In genomic region chr11:58213673-58214342, GRCm38 (mm10) we compare ENCODE assay signal across 10 mouse cellular contexts. TPM values are rescaled to one million over a fixed set of nuclear protein-coding genes. Genes with fewer than 3 reads are reported as not detected.
DNase-seq lines count a peak whose midpoint lies in the region; ATAC-seq and TF ChIP-seq lines count a peak whose summit lies in the region.
"Had no signal": no experiment of that assay in that cellular context is flagged by ENCODE, and none has a peak within 500 bp of the region (broad histone marks: within the 10 kb centered on the region; RNA-seq: fewer than 3 reads in every experiment).

No protein-coding gene starts in this region.

- intact Hi-C loops in heart, postnatal 10 days (cut with DNase I) = loop anchor here (2.0 kb wide), 1 partner anchor 13 kb away; no protein-coding TSS in a partner anchor

- H3K4me1 ChIP-seq in heart, embryonic 15.5 days (replicated peaks) = peaks cover 18% of the 10 kb centered on the region
- peaks cover 5% of the 10 kb centered on the region; the same call in 1 of the 2 replicates for H3K4me1 ChIP-seq in lung, postnatal 0 days (ENCODE audit: insufficient read depth, low read depth, low read length)
- peaks cover 7% of the 10 kb centered on the region; the same call in 1 of the 2 replicates for H3K4me1 ChIP-seq in limb, embryonic 15.5 days
- H3K4me1 ChIP-seq in stomach, postnatal 0 days (replicated peaks; ENCODE audit: control insufficient read depth, insufficient read depth) = no peaks in the 10 kb centered on the region; the same call in 1 of the 2 replicates

- WGBS in heart, embryonic 15.5 days = 81% methylated on average over 7 of the region's 7 CpGs
- 74% methylated on average over 7 of the region's 7 CpGs for WGBS in lung, postnatal 0 days
- WGBS in limb, embryonic 15.5 days = 81% methylated on average over 7 of the region's 7 CpGs
- 77% methylated on average over 7 of the region's 7 CpGs for WGBS in stomach, postnatal 0 days

- no peak for TF ChIP-seq CTCF in lung, postnatal 0 days (IDR thresholded peaks at IDR 0.05)
- no peak for TF ChIP-seq CTCF in stomach, postnatal 0 days (IDR thresholded peaks at IDR 0.05; ENCODE audit: low read depth)

- H3K36me3 ChIP-seq in heart, embryonic 15.5 days = no peaks in the 10 kb centered on the region
- no peaks in the 10 kb centered on the region for H3K36me3 ChIP-seq in lung, postnatal 0 days (ENCODE audit: insufficient read depth, low read length)
- no peaks in the 10 kb centered on the region for H3K36me3 ChIP-seq in limb, embryonic 15.5 days
- H3K36me3 ChIP-seq in stomach, postnatal 0 days (ENCODE audit: control insufficient read depth, insufficient read depth, low read length) = no peaks in the 10 kb centered on the region

- peak overlapping the region; percentile 53 for H3K4me3 ChIP-seq in heart, embryonic 15.5 days
- no peak overlapping the region for H3K4me3 ChIP-seq in lung, postnatal 0 days (ENCODE audit: low read depth, low read length)
- H3K4me3 ChIP-seq in limb, embryonic 15.5 days = peak overlapping the region; percentile 41; the same call in 1 of the 2 replicates
- peak overlapping the region; percentile 58; the same call in 1 of the 2 replicates for H3K4me3 ChIP-seq in stomach, postnatal 0 days (ENCODE audit: low read depth, low read length)

- no peak for ATAC-seq in heart, embryonic 15.5 days (replicated peaks; ENCODE audit: insufficient number of reproducible peaks, insufficient read depth, low FRiP score, low read depth)
- ATAC-seq in lung, postnatal 0 days = no peak
- no peak for ATAC-seq in limb, embryonic 15.5 days (ENCODE audit: insufficient number of reproducible peaks, low FRiP score, low TSS enrichment, low read depth)
- ATAC-seq in stomach, postnatal 0 days (ENCODE audit: low FRiP score, low TSS enrichment) = no peak
- ATAC-seq in monocyte, adult 5-6 weeks (replicated peaks; ENCODE audit: insufficient number of reproducible peaks, low FRiP score, low TSS enrichment, poor library complexity, severe bottlenecking) = no peak
- ATAC-seq: activated CD4-positive, CD25-positive, alpha-beta regulatory T cell, adult 4 months had no signal

- DNase-seq in heart, postnatal 10 days = no peak
- DNase-seq in lung, postnatal 0 days (ENCODE audit: low spot score) = no peak
- DNase-seq in lung, postnatal 25 days (ENCODE audit: low spot score) = no peak
- no peak for DNase-seq in stomach, postnatal 0 days (ENCODE audit: low spot score)
- no peak for DNase-seq in right cerebral cortex, adult 18-20 months
- DNase-seq: cerebellum, postnatal 36 days had no signal

- TF ChIP-seq EP300 in lung, postnatal 0 days (IDR thresholded peaks at IDR 0.05) = no peak
- no peak for TF ChIP-seq EP300 in stomach, postnatal 0 days (optimal IDR thresholded peaks at IDR 0.05)

- no peak overlapping the region for H3K27ac ChIP-seq in heart, embryonic 15.5 days
- H3K27ac ChIP-seq in lung, postnatal 0 days (ENCODE audit: low read length) = no peak overlapping the region
- no peak overlapping the region for H3K27ac ChIP-seq in limb, embryonic 15.5 days
- no peak overlapping the region for H3K27ac ChIP-seq in stomach, postnatal 0 days (replicated peaks)

- H3K4me2 ChIP-seq in heart, embryonic 15.5 days = peak overlapping the region; percentile 64
- H3K4me2 ChIP-seq in lung, postnatal 0 days (replicated peaks; ENCODE audit: low read depth, low read length) = peak overlapping the region; percentile 61; the same call in 1 of the 2 replicates
- no peak overlapping the region for H3K4me2 ChIP-seq in limb, embryonic 15.5 days
- peak overlapping the region; percentile 75 for H3K4me2 ChIP-seq in stomach, postnatal 0 days (replicated peaks; ENCODE audit: low read depth)

- no peaks in the 10 kb centered on the region for H3K27me3 ChIP-seq in heart, embryonic 15.5 days
- H3K27me3 ChIP-seq in lung, postnatal 0 days (replicated peaks; ENCODE audit: insufficient read depth, low read length) = no peaks in the 10 kb centered on the region
- no peaks in the 10 kb centered on the region for H3K27me3 ChIP-seq in limb, embryonic 15.5 days
- H3K27me3 ChIP-seq in stomach, postnatal 0 days (ENCODE audit: control insufficient read depth, insufficient read depth, low read length) = no peaks in the 10 kb centered on the region

- H3K9ac ChIP-seq in heart, embryonic 15.5 days = no peak overlapping the region
- no peak overlapping the region for H3K9ac ChIP-seq in lung, postnatal 0 days (replicated peaks; ENCODE audit: low read depth)
- no peak overlapping the region for H3K9ac ChIP-seq in limb, embryonic 15.5 days
- no peak overlapping the region for H3K9ac ChIP-seq in stomach, postnatal 0 days (ENCODE audit: low read length)

- H3K9me3 ChIP-seq in heart, embryonic 15.5 days (replicated peaks) = no peaks in the 10 kb centered on the region
- H3K9me3 ChIP-seq in lung, postnatal 0 days (ENCODE audit: low read length) = no peaks in the 10 kb centered on the region
- no peaks in the 10 kb centered on the region for H3K9me3 ChIP-seq in limb, embryonic 15.5 days
- H3K9me3 ChIP-seq in stomach, postnatal 0 days (ENCODE audit: control insufficient read depth, low read length) = no peaks in the 10 kb centered on the region

RNA-seq across cellular contexts. Expression of gene Irgm2, which starts 14.4 kb away (rescaled TPM):
- polyA plus RNA-seq in heart, embryonic 15.5 days (2015; fragmentation: Nextera tagmentation; extraction: Ambion mirVana) = 4.2 and 5.7 TPM in 2 replicates
- 1 to 10 TPM; 5.1 to 7.4 TPM for total RNA-seq in heart, postnatal 10 days (2021)
- 6.9 TPM in 2 replicates for polyA plus RNA-seq in lung, postnatal 0 days (2015; fragmentation: Nextera tagmentation; extraction: Ambion mirVana)
- 2.6 and 6.1 TPM in 2 replicates for polyA plus RNA-seq in limb, embryonic 15.5 days (2015; fragmentation: Nextera tagmentation; extraction: Ambion mirVana)
- 3.8 and 3.9 TPM in 2 replicates for polyA plus RNA-seq in stomach, postnatal 0 days (2015; fragmentation: Nextera tagmentation; extraction: Ambion mirVana)
- 8.8 to 21.7 TPM (median 12.9 TPM) in 3 replicates for total RNA-seq in monocyte, adult 5-6 weeks (2017)

RNA-seq across cellular contexts. Expression of gene Igtp, which starts 14.5 kb away (rescaled TPM):
- 6.4 and 10.1 TPM in 2 replicates for polyA plus RNA-seq in heart, embryonic 15.5 days (2015; fragmentation: Nextera tagmentation; extraction: Ambion mirVana)
- total RNA-seq in heart, postnatal 10 days (2021) = 1 to 10 TPM; 3.1 to 5.1 TPM
- 9.2 and 9.7 TPM in 2 replicates for polyA plus RNA-seq in lung, postnatal 0 days (2015; fragmentation: Nextera tagmentation; extraction: Ambion mirVana)
- polyA plus RNA-seq in limb, embryonic 15.5 days (2015; fragmentation: Nextera tagmentation; extraction: Ambion mirVana) = 6.6 and 12.8 TPM in 2 replicates
- polyA plus RNA-seq in stomach, postnatal 0 days (2015; fragmentation: Nextera tagmentation; extraction: Ambion mirVana) = 4.1 and 4.7 TPM in 2 replicates
- 18.7 to 31.1 TPM (median 19.5 TPM) in 3 replicates for total RNA-seq in monocyte, adult 5-6 weeks (2017)

RNA-seq across cellular contexts. Expression of gene Mrpl22, which starts 42.3 kb away (rescaled TPM):
- 99.6 and 102 TPM in 2 replicates for polyA plus RNA-seq in heart, embryonic 15.5 days (2015; fragmentation: Nextera tagmentation; extraction: Ambion mirVana)
- total RNA-seq in heart, postnatal 10 days (2021) = 10 to 100 TPM; 49.5 to 54.2 TPM
- polyA plus RNA-seq in lung, postnatal 0 days (2015; fragmentation: Nextera tagmentation; extraction: Ambion mirVana) = 75.1 and 81.7 TPM in 2 replicates
- 110 and 111 TPM in 2 replicates for polyA plus RNA-seq in limb, embryonic 15.5 days (2015; fragmentation: Nextera tagmentation; extraction: Ambion mirVana)
- 96.3 and 98.6 TPM in 2 replicates for polyA plus RNA-seq in stomach, postnatal 0 days (2015; fragmentation: Nextera tagmentation; extraction: Ambion mirVana)
- 19.8 to 46.1 TPM (median 30.4 TPM) in 3 replicates for total RNA-seq in monocyte, adult 5-6 weeks (2017)

RNA-seq across cellular contexts. Expression of gene Gemin5, which starts 45.5 kb away (rescaled TPM):
- polyA plus RNA-seq in heart, embryonic 15.5 days (2015; fragmentation: Nextera tagmentation; extraction: Ambion mirVana) = 9.6 and 13.3 TPM in 2 replicates
- total RNA-seq in heart, postnatal 10 days (2021) = 10 to 100 TPM; 10.2 to 11.9 TPM
- polyA plus RNA-seq in lung, postnatal 0 days (2015; fragmentation: Nextera tagmentation; extraction: Ambion mirVana) = 4.3 and 6.2 TPM in 2 replicates
- 14.7 and 17.4 TPM in 2 replicates for polyA plus RNA-seq in limb, embryonic 15.5 days (2015; fragmentation: Nextera tagmentation; extraction: Ambion mirVana)
- 4.4 and 4.9 TPM in 2 replicates for polyA plus RNA-seq in stomach, postnatal 0 days (2015; fragmentation: Nextera tagmentation; extraction: Ambion mirVana)
- 7.1 to 12.0 TPM (median 7.2 TPM) in 3 replicates for total RNA-seq in monocyte, adult 5-6 weeks (2017)
